Mouse (Mus musculus) cerebellum, adult 2 months (tissue): ENCODE measurements around the gene Eif6.

ENCODE experiments used
- CTCF ChIP-seq: fragments of 200-500 bp; IDR thresholded peaks from 2 replicates; pipeline ENCODE4 v1.5.1; 2011; ENCODE audit warnings: low read depth, mild to moderate bottlenecking, control low read depth, low read length, moderate library complexity, borderline replicate concordance; ENCODE audit not compliant: insufficient read depth
- POLR2A ChIP-seq: fragments of 200-500 bp; IDR thresholded peaks from 2 replicates; pipeline ENCODE4 v1.6.1; 2011; ENCODE audit warnings: low read length, control low read depth, borderline replicate concordance; ENCODE audit not compliant: insufficient read depth

- TF ChIP-seq CTCF (no peak), POLR2A (peak; percentile 27; the same call in 1 of the 2 replicates)
Observed at GRCm38 (mm10) chr2:155774927-155775684, 51.6 kb downstream of the Eif6 start, which contains the start of gene Mmp24.
